Mouse (Mus musculus) embryonic facial prominence, embryonic 13.5 days (tissue): Measurements from ENCODE around the gene Sfr1. TPM values are rescaled to one million over a fixed set of nuclear protein-coding genes. Genes with fewer than 3 reads are reported as not detected.
A peak's percentile ranks its signal among the peaks of the same experiment; 100 is the strongest.

ENCODE experiments used
- ATAC-seq: fragments of 200-750 bp; cut with Nextera tagmentation; 2 replicates; pipeline ENCODE4 v1.8.0; 2017; ENCODE audit warnings: low read depth; ENCODE audit not compliant: insufficient number of reproducible peaks, insufficient read depth, low FRiP score, low TSS enrichment
- H3K27ac ChIP-seq: fragments of 300-500 bp; sonication (generic); 2 replicates; pipeline ENCODE4 v1.5.1; 2015; ENCODE audit warnings: moderate library complexity, mild to moderate bottlenecking, inconsistent platforms
- H3K27me3 ChIP-seq: fragments of 300-500 bp; sonication (generic); 2 replicates; pipeline ENCODE4 v1.6.1; 2015; ENCODE audit warnings: mild to moderate bottlenecking, inconsistent platforms
- H3K36me3 ChIP-seq: fragments of 300-500 bp; sonication (generic); 2 replicates; pipeline ENCODE4 v1.6.1; 2015; ENCODE audit warnings: mild to moderate bottlenecking, inconsistent platforms
- H3K4me1 ChIP-seq: fragments of 300-500 bp; sonication (generic); 2 replicates; pipeline ENCODE4 v1.6.1; 2015; ENCODE audit warnings: inconsistent platforms
- H3K4me2 ChIP-seq: fragments of 300-500 bp; sonication (generic); 2 replicates; pipeline ENCODE4 v1.6.1; 2015; ENCODE audit warnings: moderate library complexity, mild to moderate bottlenecking, inconsistent platforms
- H3K4me3 ChIP-seq: fragments of 300-500 bp; sonication (generic); 2 replicates; pipeline ENCODE4 v1.5.1; 2015; ENCODE audit warnings: mild to moderate bottlenecking, inconsistent platforms
- H3K9ac ChIP-seq: fragments of 300-500 bp; sonication (generic); 2 replicates; pipeline ENCODE4 v1.6.1; 2015; ENCODE audit warnings: mild to moderate bottlenecking, inconsistent platforms
- H3K9me3 ChIP-seq: fragments of 300-500 bp; sonication (generic); 2 replicates; pipeline ENCODE4 v1.6.1; 2016; ENCODE audit warnings: inconsistent platforms
- WGBS: fragments of 180-500 bp; shearing (Covaris S2); methylation state at CpG from one replicate; pipeline ENCODE4 v1.1.7; 2015; ENCODE audit warnings: mixed read lengths; 5-methylcytosine and 5-hydroxymethylcytosine counted together
- polyA plus RNA-seq: library from polyadenylated mRNA; unstranded; fragments of >200 nt; fragmentation: Nextera tagmentation; extraction: Ambion mirVana; gene quantifications from 2 replicates; pipeline ENCODE4 v1.2.1, GENCODE M21; 2015

Sfr1 gene
- polyA plus RNA-seq, result 283 and 318 TPM in 2 replicates

DNA sequence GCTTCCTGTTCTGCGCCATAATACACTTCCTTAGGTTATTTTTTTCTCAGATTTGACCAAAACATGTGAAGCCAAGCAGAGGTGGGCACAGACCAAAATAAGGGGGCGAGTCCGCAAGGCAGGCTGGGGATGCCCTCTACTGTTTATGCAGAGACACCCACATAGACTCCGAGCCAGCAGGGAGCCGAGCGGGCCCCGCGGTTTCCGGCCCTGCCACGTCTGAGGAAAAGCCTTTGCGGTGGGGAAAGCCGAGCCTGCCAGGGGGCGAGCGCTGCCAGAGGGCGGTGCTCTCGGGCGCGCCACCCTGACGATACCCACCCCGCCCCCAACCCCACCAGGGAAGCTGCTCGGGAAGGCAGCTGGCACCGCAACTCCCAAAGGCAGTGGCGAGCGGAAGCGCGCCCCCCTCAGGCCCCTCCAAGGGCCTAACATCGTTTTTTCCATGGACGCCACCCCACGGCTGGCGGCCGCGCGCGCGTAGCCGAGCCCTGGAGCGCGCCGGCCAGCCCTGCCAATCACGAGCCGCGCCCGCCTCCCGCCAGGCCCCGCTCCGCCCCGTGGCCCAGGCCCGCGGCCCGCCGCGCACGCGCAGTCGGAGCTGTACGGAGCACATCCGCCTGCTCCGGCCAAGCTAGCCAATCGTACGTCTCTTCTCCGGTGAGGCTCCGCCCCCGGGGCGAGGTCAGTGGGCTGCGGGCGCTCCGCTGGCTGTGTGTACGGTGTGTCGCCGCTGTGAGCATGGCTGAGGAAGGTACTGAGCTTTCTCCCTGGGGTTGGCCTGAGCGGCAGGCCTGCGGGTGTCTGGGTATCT, at the start of gene Sfr1:
Sfr1 (plus strand) TSS at position 612 of the 811 bp plus-strand sequence.
- WGBS, result under 1% methylated on average over 63 of the region's 72 CpGs
- no peaks in the 10 kb centered on the region for H3K27me3 ChIP-seq
- peaks cover 23% of the 10 kb centered on the region for H3K4me1 ChIP-seq
- no peaks in the 10 kb centered on the region for H3K9me3 ChIP-seq
- ATAC-seq, result peak; percentile 94
- H3K36me3 ChIP-seq, result peaks cover 35% of the 10 kb centered on the region
- H3K4me2 ChIP-seq, result peak within 1 kb of the TSS; percentile 64
- peak within 1 kb of the TSS; percentile 98 for H3K27ac ChIP-seq
- H3K4me3 ChIP-seq, result peak within 1 kb of the TSS; percentile 78
- H3K9ac ChIP-seq, result peak within 1 kb of the TSS; percentile 84

DNA sequence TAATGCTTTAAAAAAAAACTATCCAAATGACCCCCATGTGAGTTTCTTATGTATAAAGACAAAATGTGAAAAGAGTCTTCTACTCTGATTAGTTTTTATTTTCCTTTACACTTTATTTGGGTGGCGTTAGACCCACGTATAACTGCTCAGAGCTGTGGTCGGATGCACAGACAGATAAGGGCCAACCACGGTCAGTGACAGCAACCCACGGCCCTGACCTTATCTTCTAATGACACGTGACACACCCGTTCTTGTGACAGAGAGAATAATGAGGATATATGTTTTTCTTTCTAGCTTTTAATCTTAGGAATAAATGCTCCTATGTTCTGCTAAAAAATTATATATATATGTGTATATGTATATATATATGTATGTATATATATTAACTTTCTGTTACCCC, 41.9 kb upstream of the Sfr1 start:
- H3K4me2 ChIP-seq, result 0 out of 2 replicates have a peak overlapping the region, but pooled peaks have one; percentile 32

DNA sequence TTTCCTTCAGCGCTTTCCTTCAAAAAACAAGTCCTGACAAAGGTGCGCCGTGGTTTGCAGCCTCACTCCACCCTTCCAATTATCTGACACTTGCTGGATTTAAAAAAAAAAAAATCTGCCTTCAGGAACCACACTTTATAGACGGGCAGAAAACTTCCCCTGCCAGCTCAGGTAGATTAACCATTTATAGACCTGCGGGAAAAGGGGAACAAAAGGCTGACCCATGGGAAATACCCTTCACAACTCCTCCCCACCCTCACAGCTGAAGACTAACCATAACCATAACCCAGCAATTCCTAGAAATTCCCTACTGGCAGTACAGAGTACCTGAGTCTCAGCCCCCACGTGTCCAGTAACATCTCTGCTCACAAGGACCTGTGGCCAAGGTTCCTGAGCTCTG, 39.5 kb upstream of the Sfr1 start, which contains the start of gene Col17a1:
Col17a1 (minus strand) TSS at position 101 of the 400 bp plus-strand sequence.
- WGBS, result 62% methylated on average over 6 of the region's 6 CpGs
- no peak for ATAC-seq
- H3K4me3 ChIP-seq, result peak within 1 kb of the TSS; percentile 30
- H3K27ac ChIP-seq, result peak within 1 kb of the TSS; percentile 64
- peak within 1 kb of the TSS; percentile 57 for H3K9ac ChIP-seq
- no peaks in the 10 kb centered on the region for H3K9me3 ChIP-seq
- no peaks in the 10 kb centered on the region for H3K4me1 ChIP-seq
- H3K36me3 ChIP-seq, result no peaks in the 10 kb centered on the region
- H3K27me3 ChIP-seq, result no peaks in the 10 kb centered on the region
- H3K4me2 ChIP-seq, result peak within 1 kb of the TSS; percentile 43

More for the DNA sequence above, 41.9 kb upstream of the Sfr1 start:
- Histone ChIP-seq H3K36me3 (no peaks in the 10 kb centered on the region), H3K9me3 (no peaks in the 10 kb centered on the region), H3K9ac (no peak overlapping the region), H3K4me3 (no peak overlapping the region), H3K27me3 (no peaks in the 10 kb centered on the region), H3K4me1 (no peaks in the 10 kb centered on the region), H3K27ac (no peak overlapping the region)
- ATAC-seq, result no peak
- 87% methylated on average over 7 of the region's 7 CpGs for WGBS

DNA sequence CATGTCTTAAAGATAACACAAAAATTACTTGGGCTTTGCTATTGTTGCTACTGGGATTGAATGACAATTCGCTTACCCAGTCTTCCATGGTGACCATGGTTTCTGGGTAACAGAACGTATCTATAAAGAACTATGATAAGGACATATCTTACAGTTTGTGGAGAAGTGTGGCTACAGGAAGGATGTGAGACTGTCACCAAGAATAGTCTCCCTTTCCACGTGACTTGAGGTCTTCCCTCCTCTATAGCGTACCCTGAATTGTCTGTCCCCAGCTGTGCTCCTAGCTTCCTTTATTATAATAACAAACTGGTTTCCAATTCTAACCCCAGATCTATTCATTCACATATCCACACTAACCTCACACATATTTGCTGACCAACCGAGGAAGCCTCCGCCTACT, 35.8 kb upstream of the Sfr1 start:
- 91% methylated on average over 6 of the region's 6 CpGs for WGBS
- no peak for ATAC-seq

DNA sequence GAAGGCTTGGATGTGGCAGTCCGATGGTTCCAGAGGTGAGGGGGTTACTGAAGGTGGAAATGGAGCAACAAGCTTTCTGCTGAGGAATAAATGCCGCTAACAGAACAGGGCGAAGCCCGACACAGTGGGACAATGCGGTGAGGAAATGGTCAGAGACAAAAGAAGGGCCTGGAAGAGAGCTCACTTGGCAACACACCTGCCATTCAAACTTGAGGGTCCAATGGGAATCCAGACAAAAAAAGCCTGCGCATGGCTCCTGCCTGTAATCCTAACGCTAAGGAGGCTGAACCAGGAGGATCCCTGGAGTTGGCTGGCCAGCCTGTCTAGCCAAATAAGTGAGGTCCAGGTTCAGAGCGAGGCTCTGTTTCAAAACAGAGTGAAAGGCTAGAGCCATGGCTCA, 35.1 kb upstream of the Sfr1 start:
- Histone ChIP-seq H3K4me2 (no peak overlapping the region), H3K27ac (no peak overlapping the region), H3K9me3 (no peaks in the 10 kb centered on the region), H3K4me3 (no peak overlapping the region), H3K9ac (no peak overlapping the region), H3K27me3 (no peaks in the 10 kb centered on the region), H3K4me1 (peaks cover 7% of the 10 kb centered on the region), H3K36me3 (no peaks in the 10 kb centered on the region)
- 87% methylated on average over 8 of the region's 8 CpGs for WGBS
- ATAC-seq, result no peak

More for the DNA sequence above, 35.8 kb upstream of the Sfr1 start:
- no peak overlapping the region for H3K27ac ChIP-seq
- H3K9ac ChIP-seq, result no peak overlapping the region
- no peaks in the 10 kb centered on the region for H3K9me3 ChIP-seq
- H3K4me3 ChIP-seq, result no peak overlapping the region
- no peaks in the 10 kb centered on the region for H3K36me3 ChIP-seq
- H3K4me2 ChIP-seq, result no peak overlapping the region
- no peaks in the 10 kb centered on the region for H3K27me3 ChIP-seq
- peaks cover 7% of the 10 kb centered on the region for H3K4me1 ChIP-seq

DNA sequence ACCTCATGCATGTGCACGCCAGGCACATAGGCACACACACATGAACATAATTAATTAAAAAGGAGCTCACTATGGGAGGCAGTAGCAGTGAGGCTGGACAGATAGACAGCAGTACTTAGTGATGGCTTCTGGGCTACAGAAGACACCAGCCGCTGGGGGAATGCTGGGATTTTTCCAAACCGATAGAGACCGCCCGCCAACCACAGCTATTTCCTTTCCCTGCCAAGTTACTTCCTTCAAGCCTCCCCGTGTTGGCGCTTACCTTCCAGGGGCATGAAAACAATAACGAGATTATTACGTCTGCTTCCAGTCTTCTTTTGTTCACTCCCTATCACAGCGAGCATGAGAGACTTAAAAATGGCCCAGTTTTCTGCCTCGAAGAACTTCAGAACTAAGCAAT, 34.4 kb upstream of the Sfr1 start:
- ATAC-seq, result no peak
- 84% methylated on average over 11 of the region's 11 CpGs for WGBS
- Histone ChIP-seq H3K36me3 (no peaks in the 10 kb centered on the region), H3K4me3 (no peak overlapping the region), H3K4me1 (peaks cover 7% of the 10 kb centered on the region), H3K27me3 (no peaks in the 10 kb centered on the region), H3K4me2 (no peak overlapping the region), H3K9me3 (no peaks in the 10 kb centered on the region), H3K27ac (no peak overlapping the region), H3K9ac (no peak overlapping the region)

DNA sequence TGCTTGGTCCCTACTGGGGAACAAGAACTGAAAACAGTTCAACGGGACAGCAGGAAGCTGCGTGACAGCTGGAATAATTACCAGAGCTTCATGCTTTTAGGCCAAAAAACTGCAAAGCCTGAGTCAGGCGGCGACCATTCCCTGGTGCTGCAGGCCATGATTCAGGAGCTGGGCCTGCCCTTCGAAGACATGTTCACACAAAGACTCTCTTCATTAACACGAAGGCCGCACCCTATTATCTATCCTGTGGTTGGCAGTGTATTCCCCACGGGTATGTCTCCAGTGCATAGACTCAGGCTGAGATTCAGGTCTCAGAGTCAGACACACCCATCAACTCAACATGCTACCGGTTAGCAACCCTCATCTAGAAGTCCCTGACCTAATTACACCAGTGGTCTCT, 33.2 kb upstream of the Sfr1 start:
- Histone ChIP-seq H3K27ac (peak overlapping the region; percentile 11; the same call in 1 of the 2 replicates), H3K27me3 (no peaks in the 10 kb centered on the region), H3K4me1 (peaks cover 7% of the 10 kb centered on the region), H3K9me3 (no peaks in the 10 kb centered on the region), H3K4me3 (no peak overlapping the region), H3K4me2 (no peak overlapping the region), H3K9ac (no peak overlapping the region), H3K36me3 (no peaks in the 10 kb centered on the region)
- ATAC-seq, result no peak
- WGBS, result 49% methylated on average over 9 of the region's 9 CpGs

DNA sequence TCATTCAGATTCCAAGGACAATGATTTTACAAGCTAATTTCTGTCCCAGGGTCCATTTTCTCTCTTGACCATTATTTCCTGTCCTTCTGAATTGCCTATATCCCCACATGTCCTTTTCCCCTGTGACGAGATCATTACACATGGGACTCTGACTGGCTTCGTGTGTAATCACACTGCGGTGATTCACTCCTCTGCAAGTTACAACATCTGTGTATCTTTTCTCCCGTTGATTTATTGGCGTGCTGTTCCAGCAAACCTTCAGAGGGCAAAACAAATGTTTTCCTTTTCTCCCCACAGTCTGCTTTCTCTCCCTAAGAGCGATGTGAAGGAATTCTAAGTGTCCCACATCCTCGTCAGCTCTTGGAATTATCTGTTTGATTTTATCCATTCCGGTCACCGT, 31.7 kb upstream of the Sfr1 start:
- 65% methylated on average over 9 of the region's 9 CpGs for WGBS
- ATAC-seq, result no peak
- Histone ChIP-seq H3K9me3 (no peaks in the 10 kb centered on the region), H3K27me3 (no peaks in the 10 kb centered on the region), H3K4me1 (peaks cover 7% of the 10 kb centered on the region), H3K4me2 (no peak overlapping the region), H3K9ac (no peak overlapping the region), H3K4me3 (no peak overlapping the region), H3K27ac (no peak overlapping the region), H3K36me3 (no peaks in the 10 kb centered on the region)

DNA sequence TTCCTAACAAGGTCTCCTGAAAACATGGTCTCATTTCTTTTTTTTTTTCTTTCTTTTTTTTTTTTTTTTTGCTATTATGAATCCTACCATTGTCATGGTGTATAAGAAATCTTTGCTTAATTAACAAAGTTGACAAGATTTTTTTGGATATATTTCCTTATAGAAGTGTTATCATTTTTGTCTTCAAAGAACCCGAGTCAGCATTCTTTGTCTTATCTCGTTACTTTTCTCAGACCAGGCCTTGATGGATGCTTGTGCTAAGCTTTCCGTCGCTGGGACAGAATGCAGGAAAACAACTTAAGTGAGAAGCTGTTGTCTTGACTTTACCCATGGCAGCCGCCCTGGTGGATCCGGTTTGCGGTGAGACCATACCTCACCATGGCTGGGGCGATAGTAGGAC, 31.0 kb upstream of the Sfr1 start:
- Histone ChIP-seq H3K4me2 (no peak overlapping the region), H3K4me3 (no peak overlapping the region), H3K36me3 (no peaks in the 10 kb centered on the region), H3K27me3 (no peaks in the 10 kb centered on the region), H3K27ac (no peak overlapping the region), H3K9ac (no peak overlapping the region), H3K4me1 (peaks cover 7% of the 10 kb centered on the region), H3K9me3 (no peaks in the 10 kb centered on the region)
- no peak for ATAC-seq
- 88% methylated on average over 8 of the region's 8 CpGs for WGBS

DNA sequence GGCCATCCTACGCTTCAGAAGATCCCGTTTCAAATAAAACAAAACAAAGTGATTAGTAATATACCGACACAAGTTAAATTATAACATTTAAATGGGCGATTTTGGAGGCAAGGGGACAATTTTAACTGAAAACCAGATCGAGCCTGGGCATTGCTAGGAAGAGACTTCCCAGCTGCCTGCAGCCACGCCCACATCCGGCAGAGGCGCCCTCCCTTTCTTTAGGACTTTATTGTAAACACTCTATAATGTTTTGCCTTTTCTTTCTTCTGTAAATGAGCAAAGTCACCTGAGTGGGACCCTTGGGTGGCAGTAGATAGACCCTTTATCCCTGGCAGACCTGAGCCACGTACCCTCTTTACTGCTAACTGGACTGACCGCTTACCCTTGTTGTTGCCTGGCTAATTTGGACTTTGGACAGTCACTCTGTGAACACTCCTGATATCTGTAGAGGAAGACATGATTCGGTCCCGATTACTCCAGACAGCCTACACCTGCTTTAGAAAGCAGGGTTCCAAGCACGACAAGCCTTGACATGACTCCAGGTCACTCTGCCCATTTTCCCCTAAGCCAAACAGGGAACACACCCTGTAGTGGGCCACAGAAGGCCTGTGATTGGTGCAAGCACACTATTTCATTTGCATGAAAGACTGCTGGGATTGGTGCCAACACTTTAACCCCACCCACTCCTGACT, 26.3 kb upstream of the Sfr1 start:
- H3K27me3 ChIP-seq, result no peaks in the 10 kb centered on the region
- no peak overlapping the region for H3K4me3 ChIP-seq
- H3K36me3 ChIP-seq, result no peaks in the 10 kb centered on the region
- H3K27ac ChIP-seq, result no peak overlapping the region
- no peak for ATAC-seq
- H3K9me3 ChIP-seq, result no peaks in the 10 kb centered on the region
- H3K9ac ChIP-seq, result no peak overlapping the region
- H3K4me2 ChIP-seq, result no peak overlapping the region
- 68% methylated on average over 13 of the region's 13 CpGs for WGBS
- no peaks in the 10 kb centered on the region for H3K4me1 ChIP-seq

DNA sequence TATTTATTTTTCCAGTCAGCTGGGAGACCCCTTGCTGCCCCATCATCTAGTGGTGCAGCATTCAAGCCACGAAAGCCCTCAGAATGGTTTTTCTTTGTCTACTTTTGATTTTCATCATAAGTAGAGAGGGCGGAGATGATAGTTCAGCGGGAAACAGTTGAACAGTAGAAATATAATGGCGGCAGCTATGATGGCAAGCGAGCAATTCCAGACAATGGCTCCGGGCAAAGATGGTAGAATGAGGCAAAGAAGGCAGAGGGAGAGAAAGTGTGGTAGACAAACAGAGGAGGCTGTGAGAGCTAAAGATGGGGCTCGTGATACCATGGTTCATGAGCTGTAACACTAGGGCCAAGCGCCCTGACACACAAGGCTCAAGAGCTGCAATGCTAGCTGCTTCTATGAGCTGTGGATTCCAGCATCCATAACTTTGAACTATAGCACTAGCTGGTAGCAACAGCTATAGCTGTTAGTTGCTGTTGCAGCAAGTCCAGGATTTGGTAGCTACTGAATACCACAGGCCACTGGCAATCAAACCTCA, 25.6 kb upstream of the Sfr1 start:
- 90% methylated on average over 8 of the region's 8 CpGs for WGBS
- Histone ChIP-seq H3K9ac (no peak overlapping the region), H3K4me3 (no peak overlapping the region), H3K27me3 (no peaks in the 10 kb centered on the region), H3K27ac (no peak overlapping the region), H3K9me3 (no peaks in the 10 kb centered on the region), H3K4me2 (no peak overlapping the region), H3K36me3 (no peaks in the 10 kb centered on the region), H3K4me1 (no peaks in the 10 kb centered on the region)
- ATAC-seq, result no peak
